Mouse (Mus musculus): ENCODE data around the gene Tas1r3.

Tas1r3 gene

DNA sequence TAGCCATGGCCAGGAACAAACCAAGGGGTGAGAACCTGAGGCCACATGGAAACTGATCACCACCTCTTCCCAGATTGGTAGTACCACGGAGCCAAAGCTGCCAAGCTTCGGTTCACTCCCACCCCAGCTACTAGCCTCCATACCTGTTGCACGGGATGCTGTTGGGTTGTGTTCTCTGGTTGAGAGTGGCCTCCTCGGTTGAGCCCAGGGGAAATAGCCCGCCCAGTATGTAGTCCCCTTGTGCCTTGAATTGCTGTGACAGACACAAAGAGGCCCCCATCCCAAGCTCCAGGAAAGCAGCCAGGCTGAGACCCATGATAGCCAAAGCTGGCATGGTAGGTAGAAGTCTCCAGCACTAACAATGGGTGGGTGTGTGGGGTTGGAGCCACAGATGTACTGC lies at the start of gene Tas1r3:
Tas1r3 (minus strand) TSS at position 362 of the 400 bp plus-strand sequence.
- DNase-seq, result no peak

GRCm38 (mm10) chr4:155908751-155909150 lies 45.6 kb upstream of the Tas1r3 start:
- no peak for DNase-seq

DNA sequence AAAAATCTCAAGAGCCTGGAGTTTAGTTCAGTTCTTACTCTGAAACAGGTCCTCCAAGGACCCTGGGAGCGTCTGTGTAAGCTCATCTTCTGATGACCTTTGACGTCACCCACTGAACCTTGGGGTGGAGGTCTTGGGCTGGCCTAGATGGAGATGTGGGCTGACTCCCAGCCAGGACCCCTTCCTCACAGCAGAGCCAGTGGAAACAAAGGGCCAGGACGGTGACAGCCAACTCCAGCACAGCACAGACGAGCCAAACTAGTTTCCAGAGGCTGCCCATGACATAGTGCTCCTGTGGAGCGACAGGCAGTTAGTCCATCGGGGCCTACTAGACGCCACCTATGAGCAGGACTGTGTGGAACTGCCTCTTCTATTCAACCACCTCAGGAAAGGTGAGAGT lies 45.1 kb upstream of the Tas1r3 start:
- DNase-seq, result no peak

GRCm38 (mm10) chr4:155907003-155907402 lies 43.8 kb upstream of the Tas1r3 start:
- no peak for DNase-seq

DNA sequence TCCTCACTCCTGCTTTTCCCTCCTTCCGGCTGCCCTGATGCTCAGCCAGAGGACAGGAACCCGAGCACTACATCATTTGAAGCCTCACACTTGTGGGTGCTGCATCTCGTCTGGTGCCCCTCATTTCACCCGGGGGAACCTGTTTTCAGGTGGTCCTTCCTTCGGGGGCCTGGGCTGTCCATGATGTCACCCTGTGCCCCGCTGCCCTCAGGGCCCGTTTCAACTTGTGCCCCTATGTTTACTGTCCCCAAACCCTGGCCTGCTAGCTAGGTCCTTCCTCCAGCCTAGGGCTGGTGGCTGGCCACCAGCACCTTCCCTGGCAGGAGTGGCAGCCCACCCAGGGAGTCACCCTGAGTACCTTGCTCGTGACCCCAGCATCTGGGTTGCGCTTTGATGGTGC lies 43.0 kb upstream of the Tas1r3 start:
- DNase-seq, result no peak

- DNase-seq, result no peak
These were observed 42.5 kb upstream of the Tas1r3 start for GRCm38 (mm10) chr4:155905634-155906033.

DNA sequence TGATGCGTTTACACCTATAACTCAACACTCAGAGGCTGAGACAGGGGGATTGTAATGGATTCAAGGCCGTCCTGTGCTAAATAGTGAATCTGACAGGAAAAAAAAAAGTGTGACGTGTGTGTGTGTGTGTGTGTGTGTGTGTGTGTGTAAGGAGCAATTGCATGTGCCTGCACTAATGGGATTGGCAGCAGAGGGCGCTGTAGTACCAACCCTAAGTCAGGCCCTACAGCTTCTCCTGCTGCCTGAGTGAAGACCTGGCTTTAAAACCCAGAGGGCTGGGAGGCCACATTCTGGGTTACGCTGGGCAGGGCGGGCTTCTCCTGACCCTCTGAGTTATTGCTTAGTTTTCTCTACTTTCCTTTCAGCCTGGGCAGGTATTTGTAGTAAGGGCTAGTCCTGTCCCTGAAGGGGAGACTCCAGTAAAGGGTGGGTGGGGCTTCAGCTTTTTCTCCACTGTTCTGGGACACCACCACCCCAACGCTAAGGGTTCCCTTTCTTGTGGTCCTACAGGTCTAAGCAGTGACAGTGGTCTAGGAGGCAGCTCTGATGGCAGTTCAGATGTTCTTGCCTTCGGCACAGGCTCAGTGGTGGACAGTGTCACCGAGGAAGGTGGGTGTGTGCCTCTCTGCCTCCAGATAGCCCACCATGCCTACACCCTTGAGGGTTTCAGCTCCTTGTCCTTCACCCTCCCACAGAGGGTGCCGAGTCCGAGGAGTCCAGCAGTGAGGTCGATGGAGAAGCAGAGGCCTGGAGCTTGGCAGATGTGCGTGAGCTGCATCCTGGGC lies 41.3 kb upstream of the Tas1r3 start:
- DNase-seq, result no peak

- DNase-seq, result no peak
These were observed 40.1 kb upstream of the Tas1r3 start for GRCm38 (mm10) chr4:155903246-155903645.

GRCm38 (mm10) chr4:155901205-155901604 lies 38.0 kb upstream of the Tas1r3 start:
- DNase-seq, result no peak

GRCm38 (mm10) chr4:155899355-155899754 lies 36.2 kb upstream of the Tas1r3 start:
- no peak for DNase-seq

DNA sequence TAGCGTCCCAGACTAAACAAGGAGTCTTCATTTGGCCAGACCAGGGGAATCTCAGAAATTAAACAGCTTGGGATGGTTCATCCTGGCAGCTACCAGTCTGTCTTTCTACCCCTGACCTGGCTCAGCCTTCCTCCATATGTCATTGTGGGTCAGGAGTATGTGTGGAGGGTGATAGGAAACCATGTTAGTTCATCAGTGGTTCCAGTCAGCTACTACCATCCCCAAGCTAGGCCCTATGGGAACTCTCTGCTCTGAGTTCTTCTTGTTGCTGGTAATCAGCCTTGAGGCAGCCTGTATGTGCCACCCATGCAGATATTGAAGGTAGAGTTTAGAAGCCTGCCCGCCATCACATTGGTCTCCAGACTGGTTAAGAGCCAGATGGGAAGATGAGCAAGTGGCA lies 35.2 kb upstream of the Tas1r3 start:
- no peak for DNase-seq

DNA sequence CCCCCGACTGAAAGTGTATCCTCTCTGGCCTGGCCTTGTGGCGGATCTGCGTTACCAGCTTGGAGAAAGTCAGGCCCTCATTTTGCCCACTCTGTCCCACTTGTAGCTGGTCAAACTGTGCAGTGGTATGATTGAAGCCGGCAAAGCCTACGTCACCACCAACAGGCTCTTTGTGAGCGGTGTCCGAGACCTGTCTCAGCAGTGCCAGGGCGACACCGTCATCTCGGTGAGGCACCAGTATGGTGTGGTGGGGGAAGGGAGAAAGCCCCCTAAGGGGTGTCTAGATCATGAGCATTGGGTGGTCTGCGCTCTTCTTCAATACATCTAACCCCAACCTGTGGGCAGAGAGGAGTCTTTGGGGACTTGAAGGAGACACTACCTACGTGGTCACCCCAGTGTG lies 33.3 kb upstream of the Tas1r3 start:
- no peak for DNase-seq

GRCm38 (mm10) chr4:155895826-155896225 lies 32.7 kb upstream of the Tas1r3 start:
- DNase-seq, result no peak

- DNase-seq, result no peak
These were observed 32.1 kb upstream of the Tas1r3 start for GRCm38 (mm10) chr4:155895216-155895615.

DNA sequence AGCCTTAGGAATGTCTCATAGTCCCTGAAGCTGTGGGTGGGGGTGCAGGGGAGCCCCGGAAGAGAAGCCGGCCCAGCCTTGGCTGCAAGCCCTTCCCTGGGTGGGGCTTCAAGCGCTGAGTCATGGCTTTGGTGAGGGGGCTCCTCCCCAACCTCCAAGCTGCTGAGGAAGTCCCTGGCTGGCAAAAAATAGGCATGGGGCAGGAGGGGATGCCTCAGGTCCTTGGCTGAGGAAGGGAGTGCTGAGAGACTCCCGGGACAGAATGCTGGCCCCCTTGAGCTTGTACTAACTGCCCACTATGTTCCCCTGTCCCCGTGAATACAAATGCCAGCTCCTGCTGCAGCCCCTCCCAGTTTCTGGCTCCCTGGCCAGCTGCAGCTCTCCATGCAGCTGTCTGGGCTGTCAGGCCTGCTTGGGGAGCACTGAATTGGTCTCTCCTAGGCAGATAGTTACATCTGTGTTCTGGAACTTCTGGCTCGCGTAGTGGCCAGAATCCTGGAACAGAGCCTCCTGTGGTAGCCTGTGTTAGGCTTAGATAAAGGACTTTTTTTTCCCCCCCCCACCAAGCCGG lies 31.2 kb upstream of the Tas1r3 start:
- peak; percentile 70 for DNase-seq

GRCm38 (mm10) chr4:155893212-155893690 lies 30.1 kb upstream of the Tas1r3 start:
- DNase-seq, result no peak

- peak; percentile 45 for DNase-seq
These were observed 29.5 kb upstream of the Tas1r3 start for GRCm38 (mm10) chr4:155892438-155893211.

GRCm38 (mm10) chr4:155892017-155892416 lies 28.9 kb upstream of the Tas1r3 start:
- DNase-seq, result peak; percentile 87

GRCm38 (mm10) chr4:155891551-155892001 lies 28.4 kb upstream of the Tas1r3 start, which contains the start of the genes Pusl1 and Acap3:
Gene Pusl1, minus strand, starts transcription at chr4:155891781.
Gene Acap3, plus strand, starts transcription at chr4:155891822.
- peak; percentile 98 for DNase-seq

- DNase-seq, result no peak
These were observed 27.9 kb upstream of the Tas1r3 start for GRCm38 (mm10) chr4:155891011-155891471.

- DNase-seq, result no peak
These were observed 26.2 kb upstream of the Tas1r3 start for GRCm38 (mm10) chr4:155889316-155889715.

GRCm38 (mm10) chr4:155888181-155888580 lies 25.0 kb upstream of the Tas1r3 start:
- DNase-seq, result no peak

DNA sequence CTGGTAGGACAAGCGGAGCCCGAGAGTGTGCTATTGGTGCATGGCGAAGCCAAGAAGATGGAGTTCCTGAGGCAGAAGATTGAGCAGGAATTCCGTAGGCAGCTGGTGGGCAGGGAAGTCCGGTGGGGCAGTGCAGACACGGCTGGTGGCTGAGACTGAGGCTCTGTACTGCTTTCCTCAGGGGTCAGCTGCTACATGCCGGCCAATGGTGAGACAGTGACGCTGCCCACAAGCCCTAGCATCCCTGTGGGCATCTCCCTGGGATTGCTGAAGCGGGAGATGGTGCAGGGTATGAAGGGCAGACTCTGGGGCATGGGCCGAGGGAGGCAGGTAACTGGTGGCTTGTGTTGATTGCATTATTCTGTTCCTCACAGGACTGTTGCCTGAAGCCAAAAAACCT lies 24.5 kb upstream of the Tas1r3 start:
- DNase-seq, result no peak
